ENCODE assay signal across 16 mouse cellular contexts in the genomic region with DNA sequence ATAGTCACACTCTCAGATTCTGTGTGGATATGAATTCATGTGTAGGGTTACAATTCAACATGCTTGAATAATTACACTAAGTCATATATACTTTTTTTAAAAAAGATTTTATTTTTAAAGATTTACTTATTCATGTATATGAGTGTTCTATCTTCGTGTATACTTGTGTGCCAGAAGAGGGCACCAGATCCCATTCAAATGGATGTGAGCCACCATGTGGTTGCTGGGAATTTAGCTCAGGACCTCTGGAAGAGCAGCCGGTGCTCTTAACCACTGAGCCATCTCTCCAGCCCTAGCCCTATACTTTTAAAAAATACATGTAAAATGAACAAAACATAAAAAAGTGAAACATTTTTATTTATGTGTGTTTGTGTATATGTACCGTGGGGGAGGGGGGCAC. TPM values are rescaled to one million over a fixed set of nuclear protein-coding genes. Genes with fewer than 3 reads are reported as not detected.
DNase-seq lines count a peak whose midpoint lies in the region; ATAC-seq and TF ChIP-seq lines count a peak whose summit lies in the region.
"Had no signal": no experiment of that assay in that cellular context is flagged by ENCODE, and none has a peak within 500 bp of the region (broad histone marks: within the 10 kb centered on the region; RNA-seq: fewer than 3 reads in every experiment).

No protein-coding gene starts in this region.

- H3K4me1 ChIP-seq in intestine, postnatal 0 days (replicated peaks; ENCODE audit: control insufficient read depth, insufficient read depth, low read length), result no peaks in the 10 kb centered on the region
- H3K4me1 ChIP-seq in intestine, embryonic 16.5 days (ENCODE audit: control insufficient read depth, insufficient read depth, low read length), result no peaks in the 10 kb centered on the region
- H3K4me1 ChIP-seq: embryonic facial prominence, embryonic 12.5 days; hindbrain, embryonic 13.5 days had no signal

- H3K9ac ChIP-seq in intestine, postnatal 0 days (ENCODE audit: low read depth, low read length), result no peak overlapping the region
- H3K9ac ChIP-seq in intestine, embryonic 16.5 days (ENCODE audit: low read depth, low read length), result no peak overlapping the region
- H3K9ac ChIP-seq: embryonic facial prominence, embryonic 12.5 days; forebrain, embryonic 15.5 days; hindbrain, embryonic 13.5 days had no signal

- H3K9me3 ChIP-seq in intestine, postnatal 0 days (ENCODE audit: control insufficient read depth), result no peaks in the 10 kb centered on the region
- H3K9me3 ChIP-seq in intestine, embryonic 16.5 days (ENCODE audit: control insufficient read depth, low read length), result no peaks in the 10 kb centered on the region
- H3K9me3 ChIP-seq: embryonic facial prominence, embryonic 12.5 days; forebrain, embryonic 15.5 days; heart, embryonic 10.5 days; hindbrain, embryonic 13.5 days had no signal

- DNase-seq in 416B (ENCODE audit: low read depth), result peak; percentile 12
- DNase-seq in ES-CJ7 (ENCODE audit: low read depth, low spot score), result peak; percentile 50
- DNase-seq in ZHBTc4 (ENCODE audit: low read depth, low spot score), result peak; percentile 68
- DNase-seq in lung, postnatal 10 days, result no peak
- DNase-seq in kidney, adult 9 months, result no peak
- DNase-seq: adrenal gland, postnatal 10 days; cerebellum, adult 11 months; cerebellum, adult 9-10 months; gastrocnemius, postnatal 36 days; heart, adult 11 months had no signal

- H3K27me3 ChIP-seq in intestine, postnatal 0 days (replicated peaks; ENCODE audit: control insufficient read depth, insufficient read depth, low read length), result no peaks in the 10 kb centered on the region
- no peaks in the 10 kb centered on the region for H3K27me3 ChIP-seq in intestine, embryonic 16.5 days (replicated peaks; ENCODE audit: control insufficient read depth, insufficient read depth, low read length)
- H3K27me3 ChIP-seq: embryonic facial prominence, embryonic 12.5 days; forebrain, embryonic 15.5 days; hindbrain, embryonic 13.5 days had no signal

- 95% methylated on average over 3 of the region's 3 CpGs for WGBS in intestine, postnatal 0 days
- WGBS in intestine, embryonic 16.5 days, result 92% methylated on average over 3 of the region's 3 CpGs

- no peak overlapping the region for H3K4me3 ChIP-seq in intestine, postnatal 0 days (ENCODE audit: low read depth, low read length)
- no peak overlapping the region for H3K4me3 ChIP-seq in intestine, embryonic 16.5 days (ENCODE audit: low read length)
- H3K4me3 ChIP-seq: embryonic facial prominence, embryonic 12.5 days; forebrain, embryonic 15.5 days; heart, embryonic 10.5 days; hindbrain, embryonic 13.5 days had no signal

- H3K36me3 ChIP-seq in intestine, postnatal 0 days (ENCODE audit: control insufficient read depth, insufficient read depth), result peaks cover 62% of the 10 kb centered on the region
- peaks cover 13% of the 10 kb centered on the region for H3K36me3 ChIP-seq in intestine, embryonic 16.5 days (ENCODE audit: control insufficient read depth, insufficient read depth, low read length)

- H3K4me2 ChIP-seq in intestine, postnatal 0 days (replicated peaks; ENCODE audit: low read depth), result no peak overlapping the region
- H3K4me2 ChIP-seq in intestine, embryonic 16.5 days (ENCODE audit: low read depth, low read length), result no peak overlapping the region
- H3K4me2 ChIP-seq: embryonic facial prominence, embryonic 12.5 days; forebrain, embryonic 15.5 days; hindbrain, embryonic 13.5 days had no signal

- H3K27ac ChIP-seq in intestine, postnatal 0 days (ENCODE audit: low read depth, low read length), result no peak overlapping the region
- H3K27ac ChIP-seq in intestine, embryonic 16.5 days (ENCODE audit: low read length), result no peak overlapping the region
- H3K27ac ChIP-seq: embryonic facial prominence, embryonic 12.5 days; forebrain, embryonic 15.5 days; heart, embryonic 10.5 days; hindbrain, embryonic 13.5 days had no signal

- ATAC-seq in intestine, postnatal 0 days, result no peak
- ATAC-seq in intestine, embryonic 16.5 days, result no peak
- ATAC-seq: forebrain, embryonic 15.5 days had no signal

- TF ChIP-seq CTCF in intestine, postnatal 0 days (IDR thresholded peaks at IDR 0.05; ENCODE audit: low read depth), result 0 out of 2 replicates have a peak, but pooled peaks have one; percentile 16

RNA-seq across cellular contexts. Expression of a gene that starts 26.3 kb away (rescaled TPM):
- 14.7 and 16.3 TPM in 2 replicates for polyA plus RNA-seq in intestine, postnatal 0 days (2015; fragmentation: Nextera tagmentation; extraction: Ambion mirVana)
- polyA plus RNA-seq in intestine, embryonic 16.5 days (2015; fragmentation: Nextera tagmentation; extraction: Ambion mirVana), result 26.8 and 31.1 TPM in 2 replicates

RNA-seq across cellular contexts. Expression of a gene that starts 57.8 kb away (rescaled TPM):
- 36.6 and 39.2 TPM in 2 replicates for polyA plus RNA-seq in intestine, postnatal 0 days (2015; fragmentation: Nextera tagmentation; extraction: Ambion mirVana)
- 43.5 and 45.9 TPM in 2 replicates for polyA plus RNA-seq in intestine, embryonic 16.5 days (2015; fragmentation: Nextera tagmentation; extraction: Ambion mirVana)

Comparison
In these comparisons a context has a peak if more than half of its experiments do, and no peak if none do; other contexts are left out.
1. DNase-seq: peak in 416B (single experiment), ES-CJ7 (single experiment) and ZHBTc4 (single experiment); none in lung, postnatal 10 days (single experiment) and kidney, adult 9 months (single experiment).